Mouse (Mus musculus): ENCODE measurements around the gene Rab3c. TPM values are rescaled to one million over a fixed set of nuclear protein-coding genes. Genes with fewer than 3 reads are reported as not detected.

Gene Rab3c
- polyA plus RNA-seq, 1 experiment from 2014 or later: 3.0 TPM

DNA sequence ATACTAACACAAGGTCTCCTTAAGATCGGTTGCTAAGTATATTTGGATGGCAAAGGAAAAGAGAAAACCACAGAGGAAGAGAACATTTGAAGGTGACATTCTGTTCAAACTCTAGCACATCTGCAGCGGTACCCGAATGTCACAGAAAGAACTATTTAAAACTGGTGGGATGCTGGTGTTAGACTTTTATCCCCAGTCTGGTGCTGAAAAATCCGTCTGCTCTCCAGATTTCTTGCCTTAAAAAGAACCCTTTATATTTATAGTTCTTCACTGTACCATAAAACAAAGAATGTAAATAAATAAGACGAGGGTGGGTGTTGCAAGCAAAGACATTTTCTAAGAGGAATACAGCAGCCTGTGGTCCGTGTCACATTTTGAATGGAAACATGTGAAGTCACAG lies 105.1 kb downstream of the Rab3c start:
- DNase-seq (ENCODE audit: low spot score) (no peak), ATAC-seq (ENCODE audit: low read depth) (no peak)
- WGBS: 68% methylated on average over 6 of the region's 6 CpGs
- Histone ChIP-seq H3K27ac (replicated peaks; ENCODE audit: low read depth, low read length) (no peak overlapping the region), H3K4me1 (ENCODE audit: control insufficient read depth, insufficient read depth, low read length) (no peaks in the 10 kb centered on the region), H3K36me3 (ENCODE audit: control insufficient read depth, insufficient read depth, low read length) (no peaks in the 10 kb centered on the region), H3K4me3 (ENCODE audit: low read depth, low read length) (no peak overlapping the region), H3K27me3 (replicated peaks; ENCODE audit: control insufficient read depth, insufficient read depth, low read length) (no peaks in the 10 kb centered on the region), H3K4me2 (ENCODE audit: low read depth, low read length) (no peak overlapping the region), H3K9ac (ENCODE audit: low read depth, low read length) (no peak overlapping the region), H3K9me3 (ENCODE audit: control insufficient read depth, low read length) (no peaks in the 10 kb centered on the region)

DNA sequence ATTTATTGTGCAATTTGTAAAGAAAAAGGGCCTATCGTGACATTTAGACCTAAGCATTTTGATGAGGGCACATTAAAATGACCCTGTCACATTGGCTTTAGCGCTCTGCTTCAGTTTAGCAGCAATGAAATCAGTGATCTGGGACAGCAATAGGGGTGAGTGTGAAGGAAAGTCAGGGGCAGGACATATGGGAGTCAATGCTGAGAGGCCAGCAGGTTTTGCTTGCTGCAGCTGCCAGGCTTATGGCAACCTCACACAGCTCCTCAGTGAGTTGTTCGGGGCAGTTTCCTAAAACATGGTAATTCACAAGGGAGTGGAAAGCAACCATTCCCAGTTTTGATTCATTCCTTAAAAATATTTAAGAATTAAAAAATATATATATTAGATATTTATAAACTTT lies 111.1 kb downstream of the Rab3c start:
- H3K27ac ChIP-seq (replicated peaks; ENCODE audit: low read depth, low read length): no peak overlapping the region
- no peak overlapping the region for H3K9ac ChIP-seq (ENCODE audit: low read depth, low read length)
- WGBS: 80% methylated on average over 3 of the region's 3 CpGs
- no peaks in the 10 kb centered on the region for H3K36me3 ChIP-seq (ENCODE audit: control insufficient read depth, insufficient read depth, low read length)
- no peak for ATAC-seq (ENCODE audit: low read depth)
- no peak for DNase-seq (ENCODE audit: low spot score)
- no peak overlapping the region for H3K4me2 ChIP-seq (ENCODE audit: low read depth, low read length)
- H3K4me1 ChIP-seq (ENCODE audit: control insufficient read depth, insufficient read depth, low read length): no peaks in the 10 kb centered on the region
- H3K27me3 ChIP-seq (replicated peaks; ENCODE audit: control insufficient read depth, insufficient read depth, low read length): no peaks in the 10 kb centered on the region
- no peaks in the 10 kb centered on the region for H3K9me3 ChIP-seq (ENCODE audit: control insufficient read depth, low read length)
- no peak overlapping the region for H3K4me3 ChIP-seq (ENCODE audit: low read depth, low read length)

DNA sequence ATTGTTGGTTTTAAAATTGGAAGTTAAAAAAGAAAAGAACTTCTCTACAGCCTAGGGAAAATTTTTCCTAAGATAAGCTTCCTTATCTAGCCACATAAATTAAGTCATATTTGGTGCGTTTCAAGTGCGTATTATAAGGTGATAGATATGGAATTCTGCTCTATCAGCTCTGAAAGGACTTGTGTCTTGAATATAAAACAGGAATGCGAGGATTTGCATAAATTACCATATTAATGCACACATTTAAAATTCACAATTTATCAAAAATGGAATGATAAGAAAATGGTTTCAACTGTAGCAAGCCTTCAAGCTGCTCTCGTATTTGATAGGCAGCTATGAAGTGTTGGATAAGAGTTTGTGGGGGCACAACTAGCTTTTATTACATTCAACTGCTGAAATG lies 111.6 kb downstream of the Rab3c start:
- DNase-seq (ENCODE audit: low spot score) (no peak), ATAC-seq (ENCODE audit: low read depth) (no peak)
- Histone ChIP-seq H3K4me1 (ENCODE audit: control insufficient read depth, insufficient read depth, low read length) (no peaks in the 10 kb centered on the region), H3K9ac (ENCODE audit: low read depth, low read length) (no peak overlapping the region), H3K36me3 (ENCODE audit: control insufficient read depth, insufficient read depth, low read length) (no peaks in the 10 kb centered on the region), H3K9me3 (ENCODE audit: control insufficient read depth, low read length) (no peaks in the 10 kb centered on the region), H3K4me2 (ENCODE audit: low read depth, low read length) (no peak overlapping the region), H3K27ac (replicated peaks; ENCODE audit: low read depth, low read length) (no peak overlapping the region), H3K27me3 (replicated peaks; ENCODE audit: control insufficient read depth, insufficient read depth, low read length) (no peaks in the 10 kb centered on the region), H3K4me3 (ENCODE audit: low read depth, low read length) (no peak overlapping the region)
- 79% methylated on average over 4 of the region's 4 CpGs for WGBS

DNA sequence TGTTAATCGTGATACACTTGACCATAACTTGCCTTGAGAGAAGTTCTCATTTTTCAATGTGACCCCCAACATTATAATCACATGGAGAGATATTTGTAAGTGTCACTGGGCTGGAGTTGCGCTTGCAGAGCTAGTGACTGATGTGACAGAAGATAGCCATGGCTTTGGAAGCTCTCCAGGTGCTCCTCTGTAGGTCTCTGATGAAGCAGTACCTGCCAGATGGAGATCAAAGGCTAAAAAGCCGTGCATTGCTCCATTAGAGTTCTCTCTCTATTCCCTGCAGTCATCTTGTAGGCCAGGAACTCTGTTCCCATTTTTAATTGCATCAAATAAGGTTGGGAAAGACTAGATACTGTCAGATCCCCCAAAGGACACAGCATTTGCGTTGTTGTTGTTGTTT lies 112.2 kb downstream of the Rab3c start:
- Histone ChIP-seq H3K9me3 (ENCODE audit: control insufficient read depth, low read length) (no peaks in the 10 kb centered on the region), H3K4me2 (ENCODE audit: low read depth, low read length) (no peak overlapping the region), H3K36me3 (ENCODE audit: control insufficient read depth, insufficient read depth, low read length) (no peaks in the 10 kb centered on the region), H3K4me1 (ENCODE audit: control insufficient read depth, insufficient read depth, low read length) (no peaks in the 10 kb centered on the region), H3K9ac (ENCODE audit: low read depth, low read length) (no peak overlapping the region), H3K27me3 (replicated peaks; ENCODE audit: control insufficient read depth, insufficient read depth, low read length) (no peaks in the 10 kb centered on the region), H3K4me3 (ENCODE audit: low read depth, low read length) (no peak overlapping the region), H3K27ac (replicated peaks; ENCODE audit: low read depth, low read length) (no peak overlapping the region)
- no peak for DNase-seq (ENCODE audit: low spot score)
- WGBS: 79% methylated on average over 4 of the region's 4 CpGs
- ATAC-seq (ENCODE audit: low read depth): no peak

DNA sequence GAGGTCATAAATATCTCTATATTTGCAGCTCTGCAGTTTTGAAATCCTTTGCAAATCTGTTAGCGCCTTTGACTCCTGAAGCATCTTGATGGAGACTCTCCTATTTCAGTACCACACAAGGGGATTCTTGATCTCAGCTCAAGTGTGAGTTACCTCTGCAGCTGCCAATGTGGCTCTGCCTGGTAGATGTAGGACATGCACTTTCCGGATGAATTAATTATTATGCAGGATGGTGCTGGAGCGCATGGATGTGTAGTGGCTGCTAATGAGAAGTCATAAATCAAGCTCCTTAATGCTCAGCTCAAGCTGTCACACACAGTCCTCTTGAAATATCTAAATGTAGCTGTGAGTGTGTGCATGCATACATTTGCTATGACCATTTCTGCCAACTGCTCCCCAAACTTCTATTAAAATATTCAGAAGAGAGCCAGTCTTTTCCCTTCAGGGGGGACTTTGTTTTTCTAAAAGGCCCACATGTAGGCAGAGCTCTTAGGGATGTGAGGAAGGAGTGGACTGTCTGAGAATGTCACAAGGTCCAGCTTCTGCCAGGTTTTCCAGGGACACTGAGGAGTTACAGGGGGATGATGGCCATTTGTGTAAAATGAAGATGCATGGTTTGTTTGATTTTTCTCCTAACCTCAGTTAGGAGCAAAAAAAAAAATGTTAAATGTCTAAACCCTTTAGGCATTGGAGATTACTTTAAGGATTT lies 114.0 kb downstream of the Rab3c start:
- ATAC-seq (ENCODE audit: low read depth): no peak
- Histone ChIP-seq H3K9ac (ENCODE audit: low read depth, low read length) (no peak overlapping the region), H3K27me3 (replicated peaks; ENCODE audit: control insufficient read depth, insufficient read depth, low read length) (no peaks in the 10 kb centered on the region), H3K36me3 (ENCODE audit: control insufficient read depth, insufficient read depth, low read length) (no peaks in the 10 kb centered on the region), H3K4me2 (ENCODE audit: low read depth, low read length) (no peak overlapping the region), H3K9me3 (ENCODE audit: control insufficient read depth, low read length) (no peaks in the 10 kb centered on the region), H3K4me1 (ENCODE audit: control insufficient read depth, insufficient read depth, low read length) (no peaks in the 10 kb centered on the region), H3K4me3 (ENCODE audit: low read depth, low read length) (no peak overlapping the region), H3K27ac (replicated peaks; ENCODE audit: low read depth, low read length) (no peak overlapping the region)
- 74% methylated on average over 3 of the region's 3 CpGs for WGBS
- DNase-seq (ENCODE audit: low spot score): no peak

DNA sequence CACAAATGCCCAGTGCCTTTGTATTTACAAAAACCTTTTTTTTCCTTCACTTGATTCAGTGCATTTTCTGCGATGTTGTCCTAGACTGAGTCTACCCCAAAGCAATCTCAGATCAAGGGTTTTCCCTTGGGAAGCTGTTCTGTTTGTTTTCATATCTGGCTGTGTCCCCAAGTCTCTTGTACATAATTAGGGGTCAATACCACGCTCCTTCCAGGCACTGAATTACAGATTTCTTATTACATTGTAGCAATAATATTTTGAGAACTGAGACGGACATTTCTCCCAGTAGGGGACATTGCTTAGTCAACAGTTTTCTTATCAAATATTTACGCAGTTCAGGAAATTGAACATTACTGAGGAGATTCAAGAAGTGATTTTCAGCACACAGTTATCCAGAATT lies 120.8 kb downstream of the Rab3c start:
- Histone ChIP-seq H3K27ac (replicated peaks; ENCODE audit: low read depth, low read length) (no peak overlapping the region), H3K4me1 (ENCODE audit: control insufficient read depth, insufficient read depth, low read length) (no peaks in the 10 kb centered on the region), H3K9me3 (ENCODE audit: control insufficient read depth, low read length) (no peaks in the 10 kb centered on the region), H3K4me2 (ENCODE audit: low read depth, low read length) (no peak overlapping the region), H3K9ac (ENCODE audit: low read depth, low read length) (no peak overlapping the region), H3K27me3 (replicated peaks; ENCODE audit: control insufficient read depth, insufficient read depth, low read length) (no peaks in the 10 kb centered on the region), H3K36me3 (ENCODE audit: control insufficient read depth, insufficient read depth, low read length) (no peaks in the 10 kb centered on the region), H3K4me3 (ENCODE audit: low read depth, low read length) (no peak overlapping the region)
- no peak for DNase-seq (ENCODE audit: low spot score)
- WGBS: 57% methylated on average over 4 of the region's 4 CpGs
- no peak for ATAC-seq (ENCODE audit: low read depth)

DNA sequence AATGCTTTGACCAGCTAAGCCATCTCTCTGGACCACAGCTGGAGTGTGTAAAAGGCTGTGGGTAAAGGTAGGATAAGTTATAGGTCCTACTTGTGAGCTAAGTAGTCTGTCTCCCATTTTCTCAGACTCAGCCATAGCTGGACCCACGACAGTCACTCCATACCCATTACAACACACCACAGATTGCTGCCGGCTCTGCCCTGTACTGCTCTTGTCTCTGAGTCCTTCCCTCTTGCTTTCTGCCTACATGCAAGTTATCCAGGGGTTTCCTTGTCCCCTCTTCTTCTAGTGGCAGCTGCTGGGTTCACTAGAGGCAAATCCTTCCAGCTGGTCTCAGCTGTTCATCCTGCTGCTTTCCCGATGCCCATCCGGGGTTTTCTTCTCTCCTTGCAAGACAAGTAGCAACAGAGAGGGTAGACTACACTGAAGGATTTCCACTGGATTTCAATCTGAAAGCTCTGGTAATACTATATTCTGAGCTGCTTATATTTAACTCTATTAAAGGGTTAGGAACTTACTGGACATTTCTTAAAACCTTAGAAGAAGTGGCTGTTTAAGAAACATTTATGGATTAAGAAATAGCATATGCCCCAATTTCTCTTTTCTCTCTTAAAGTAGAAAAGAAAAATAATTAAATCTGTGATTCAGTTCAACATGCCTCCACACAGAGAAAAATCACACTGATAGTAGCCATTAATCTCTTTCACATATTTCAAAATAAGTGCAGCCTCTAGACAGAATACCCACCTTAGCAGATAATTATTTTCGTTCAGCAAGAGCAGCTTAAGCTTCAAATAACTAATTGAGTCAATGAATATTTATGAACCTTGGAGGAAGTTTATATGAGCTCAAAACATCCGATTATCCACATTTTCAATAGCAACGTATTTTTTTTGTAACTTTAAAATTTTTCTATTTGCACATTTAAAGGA lies 121.9 kb downstream of the Rab3c start:
- DNase-seq (ENCODE audit: low spot score): peak; percentile 75
- no peak overlapping the region for H3K4me2 ChIP-seq (ENCODE audit: low read depth, low read length)
- no peaks in the 10 kb centered on the region for H3K9me3 ChIP-seq (ENCODE audit: control insufficient read depth, low read length)
- no peaks in the 10 kb centered on the region for H3K27me3 ChIP-seq (replicated peaks; ENCODE audit: control insufficient read depth, insufficient read depth, low read length)
- no peaks in the 10 kb centered on the region for H3K4me1 ChIP-seq (ENCODE audit: control insufficient read depth, insufficient read depth, low read length)
- no peak overlapping the region for H3K27ac ChIP-seq (replicated peaks; ENCODE audit: low read depth, low read length)
- no peak overlapping the region for H3K4me3 ChIP-seq (ENCODE audit: low read depth, low read length)
- no peak for ATAC-seq (ENCODE audit: low read depth)
- WGBS: 71% methylated on average over 7 of the region's 7 CpGs
- no peaks in the 10 kb centered on the region for H3K36me3 ChIP-seq (ENCODE audit: control insufficient read depth, insufficient read depth, low read length)
- no peak overlapping the region for H3K9ac ChIP-seq (ENCODE audit: low read depth, low read length)

DNA sequence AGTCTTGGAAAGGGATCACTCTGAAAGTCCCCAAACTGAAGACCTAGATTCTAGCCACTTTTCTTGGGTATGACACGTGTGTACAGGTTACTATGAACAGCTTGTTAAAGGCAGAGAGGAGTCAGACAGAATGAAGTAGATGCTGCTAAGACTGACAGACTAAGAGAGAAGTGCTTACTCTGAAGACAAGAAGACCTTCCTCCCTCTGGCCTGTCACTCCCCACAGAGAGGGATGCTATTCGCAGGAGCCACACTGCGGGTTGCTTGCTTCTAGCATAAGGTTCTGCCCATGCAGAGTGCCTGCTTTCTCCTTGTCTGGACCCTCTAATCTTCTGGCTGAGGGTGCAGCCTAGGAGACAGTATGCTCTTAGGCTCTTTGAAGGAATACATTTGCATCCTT lies 135.3 kb downstream of the Rab3c start:
- H3K9me3 ChIP-seq (ENCODE audit: control insufficient read depth, low read length): no peaks in the 10 kb centered on the region
- no peaks in the 10 kb centered on the region for H3K4me1 ChIP-seq (ENCODE audit: control insufficient read depth, insufficient read depth, low read length)
- H3K36me3 ChIP-seq (ENCODE audit: control insufficient read depth, insufficient read depth, low read length): no peaks in the 10 kb centered on the region
- 55% methylated on average over 3 of the region's 3 CpGs for WGBS
- H3K4me2 ChIP-seq (ENCODE audit: low read depth, low read length): no peak overlapping the region
- no peak overlapping the region for H3K4me3 ChIP-seq (ENCODE audit: low read depth, low read length)
- DNase-seq (ENCODE audit: low spot score): no peak
- no peaks in the 10 kb centered on the region; the same call in 1 of the 2 replicates for H3K27me3 ChIP-seq (replicated peaks; ENCODE audit: control insufficient read depth, insufficient read depth, low read length)
- no peak overlapping the region for H3K9ac ChIP-seq (ENCODE audit: low read depth, low read length)
- H3K27ac ChIP-seq (replicated peaks; ENCODE audit: low read depth, low read length): no peak overlapping the region
- ATAC-seq (ENCODE audit: low read depth): no peak
